ENCODE assay signal across 28 mouse cellular contexts in the genomic region with DNA sequence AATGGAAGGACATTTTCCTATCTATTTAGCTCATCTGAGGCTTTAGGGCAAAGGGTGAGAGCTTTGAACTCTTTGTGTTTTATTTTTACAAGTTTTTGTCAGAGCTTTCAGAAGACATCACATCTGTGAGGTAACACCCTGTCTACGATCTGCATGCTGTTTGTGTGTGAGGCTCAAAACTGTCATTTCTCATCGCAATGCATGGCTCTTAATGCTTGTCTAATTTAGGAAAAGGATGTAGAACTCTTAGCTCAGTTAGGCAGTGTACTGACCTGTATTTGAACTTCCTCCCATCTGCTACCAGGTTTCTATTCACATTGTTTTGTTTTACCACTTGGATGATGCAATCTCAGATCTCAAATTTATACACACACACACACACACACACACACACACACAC.
DNase-seq lines count a peak whose midpoint lies in the region; ATAC-seq and TF ChIP-seq lines count a peak whose summit lies in the region.
"Had no signal": no experiment of that assay in that cellular context is flagged by ENCODE, and none has a peak within 500 bp of the region (broad histone marks: within the 10 kb centered on the region; RNA-seq: fewer than 3 reads in every experiment).

No protein-coding gene starts in this region.

- no peak overlapping the region for H3K9ac ChIP-seq in lung, embryonic 14.5 days
- H3K9ac ChIP-seq: embryonic facial prominence, embryonic 12.5 days; forebrain, embryonic 12.5 days; hindbrain, embryonic 15.5 days; intestine, embryonic 15.5 days; liver, embryonic 15.5 days; midbrain, embryonic 12.5 days had no signal

- no peaks in the 10 kb centered on the region for H3K4me1 ChIP-seq in lung, embryonic 14.5 days (ENCODE audit: insufficient read depth)
- no peaks in the 10 kb centered on the region for H3K4me1 ChIP-seq in heart, embryonic 10.5 days
- H3K4me1 ChIP-seq: embryonic facial prominence, embryonic 12.5 days; forebrain, embryonic 12.5 days; hindbrain, embryonic 15.5 days; intestine, embryonic 15.5 days; limb, embryonic 10.5 days; liver, embryonic 15.5 days; midbrain, embryonic 12.5 days had no signal

- no peaks in the 10 kb centered on the region for H3K36me3 ChIP-seq in lung, embryonic 14.5 days (ENCODE audit: insufficient read depth)
- H3K36me3 ChIP-seq in heart, embryonic 10.5 days = no peaks in the 10 kb centered on the region
- H3K36me3 ChIP-seq: embryonic facial prominence, embryonic 12.5 days; forebrain, embryonic 12.5 days; G1E; hindbrain, embryonic 15.5 days; intestine, embryonic 15.5 days; limb, embryonic 10.5 days; liver, embryonic 15.5 days; midbrain, embryonic 12.5 days had no signal

- no peak overlapping the region for H3K4me2 ChIP-seq in lung, embryonic 14.5 days
- H3K4me2 ChIP-seq: embryonic facial prominence, embryonic 12.5 days; forebrain, embryonic 12.5 days; heart, embryonic 11.5 days; hindbrain, embryonic 15.5 days; intestine, embryonic 15.5 days; liver, embryonic 15.5 days; midbrain, embryonic 12.5 days had no signal

- no peak overlapping the region for H3K27ac ChIP-seq in lung, embryonic 14.5 days (ENCODE audit: low read depth)
- no peak overlapping the region for H3K27ac ChIP-seq in heart, embryonic 10.5 days
- H3K27ac ChIP-seq: embryonic facial prominence, embryonic 12.5 days; forebrain, embryonic 12.5 days; hindbrain, embryonic 15.5 days; intestine, embryonic 15.5 days; layer of hippocampus, adult 2 months; limb, embryonic 10.5 days; liver, embryonic 15.5 days; macrophage; midbrain, embryonic 12.5 days had no signal

- ATAC-seq in lung, embryonic 14.5 days (ENCODE audit: insufficient read depth) = peak; percentile 85; the same call in 1 of the 2 replicates
- peak; percentile 89 for ATAC-seq in monocyte, adult 5-6 weeks (replicated peaks; ENCODE audit: insufficient number of reproducible peaks, low FRiP score, low TSS enrichment, poor library complexity, severe bottlenecking)
- ATAC-seq: activated CD4-positive, CD25-positive, alpha-beta regulatory T cell, adult 4 months; intestine, embryonic 15.5 days; lung, postnatal 0 days had no signal

- H3K4me3 ChIP-seq in lung, embryonic 14.5 days (ENCODE audit: low read depth, low read length) = no peak overlapping the region
- H3K4me3 ChIP-seq in heart, embryonic 10.5 days = no peak overlapping the region
- H3K4me3 ChIP-seq: embryonic facial prominence, embryonic 12.5 days; erythroblast, embryonic 14.5 days; forebrain, embryonic 12.5 days; hindbrain, embryonic 15.5 days; intestine, embryonic 15.5 days; layer of hippocampus, adult 2 months; limb, embryonic 10.5 days; liver, embryonic 15.5 days; midbrain, embryonic 12.5 days had no signal

- no peaks in the 10 kb centered on the region for H3K27me3 ChIP-seq in lung, embryonic 14.5 days (ENCODE audit: insufficient read depth, low read length)
- H3K27me3 ChIP-seq in heart, embryonic 10.5 days (ENCODE audit: insufficient read depth, poor library complexity, severe bottlenecking) = no peaks in the 10 kb centered on the region
- H3K27me3 ChIP-seq: CH12.LX; embryonic facial prominence, embryonic 12.5 days; forebrain, embryonic 12.5 days; hindbrain, embryonic 15.5 days; intestine, embryonic 15.5 days; liver, embryonic 15.5 days; midbrain, embryonic 12.5 days had no signal

- no peaks in the 10 kb centered on the region for H3K9me3 ChIP-seq in lung, embryonic 14.5 days (ENCODE audit: low read depth, low read length)
- no peaks in the 10 kb centered on the region for H3K9me3 ChIP-seq in heart, embryonic 10.5 days
- H3K9me3 ChIP-seq: embryonic facial prominence, embryonic 12.5 days; forebrain, embryonic 12.5 days; G1E; hindbrain, embryonic 15.5 days; intestine, embryonic 15.5 days; limb, embryonic 10.5 days; liver, embryonic 15.5 days; midbrain, embryonic 12.5 days had no signal

- peak; percentile 4 for DNase-seq in embryo, embryonic 10.5 days (ENCODE audit: low spot score)
- no peak for DNase-seq in embryo, embryonic 9.5 days (ENCODE audit: extremely low spot score)
- peak; percentile 60 for DNase-seq in lung, embryonic 14.5 days
- DNase-seq in lung, adult 18-20 months = no peak
- DNase-seq in MN1 (ENCODE audit: low spot score) = no peak
- no peak for DNase-seq in urinary bladder, postnatal 25 days (ENCODE audit: low spot score)
- no peak for DNase-seq in heart, embryonic 10.5 days (ENCODE audit: low spot score)
- DNase-seq: adrenal gland, adult 8-10 months; cerebellum, adult 11-12 months; cerebellum, postnatal 14 days; kidney, adult 8-10 months; liver had no signal

- WGBS in lung, embryonic 14.5 days = 18% methylated on average over 2 of the region's 2 CpGs
- WGBS in heart, embryonic 10.5 days = 68% methylated on average over 2 of the region's 2 CpGs

- TF ChIP-seq CTCF in lung, embryonic 14.5 days (IDR thresholded peaks at IDR 0.05; ENCODE audit: low read depth) = no peak

Comparison
In these comparisons a context has a peak if more than half of its experiments do, and no peak if none do; other contexts are left out.
1. DNase-seq: peak in embryo, embryonic 10.5 days (single experiment) and lung, embryonic 14.5 days (single experiment); none in embryo, embryonic 9.5 days (single experiment), lung, adult 18-20 months (0 of 2), MN1 (single experiment), urinary bladder, postnatal 25 days (single experiment) and heart, embryonic 10.5 days (single experiment).